Mouse (Mus musculus) B cell, adult (primary cell): ENCODE measurements around the gene Atpif1. TPM values are rescaled to one million over a fixed set of nuclear protein-coding genes. Genes with fewer than 3 reads are reported as not detected.

Source experiments
- total RNA-seq: library from RNA; stranded (reverse); gene quantifications from 4 replicates; pipeline ENCODE4 v1.2.4, GENCODE M21; 2023; ENCODE audit not compliant: inconsistent age

The Atpif1 gene
- 49.7 to 66.6 TPM (median 61.8 TPM) in 4 replicates for total RNA-seq

GRCm38 (mm10) chr4:132532981-132533916 is at the start of gene Atpif1:
Atpif1 (minus strand) TSS chr4:132533659.

DNA sequence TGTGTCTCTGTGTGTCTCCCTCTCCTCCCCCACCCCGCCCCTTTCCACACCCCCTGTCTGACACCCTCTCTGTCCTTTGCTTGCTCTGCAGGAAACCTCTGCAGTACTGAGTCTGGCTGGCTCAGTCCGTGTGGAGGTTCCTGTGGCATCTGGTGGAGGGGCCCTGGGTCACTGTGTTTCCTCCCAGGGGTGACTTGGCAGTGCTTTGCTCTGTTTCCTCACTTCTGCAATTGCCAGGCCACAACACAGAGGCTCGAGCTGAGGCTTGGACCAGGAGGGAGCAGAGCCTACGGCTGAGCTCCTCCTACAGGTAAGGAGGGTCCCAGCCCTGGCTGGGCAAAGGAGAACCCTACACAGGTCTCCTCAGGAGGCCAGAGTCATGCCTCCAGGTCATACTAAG is 30.5 kb upstream of the Atpif1 start, which contains the start of gene Ptafr:
Gene Ptafr, plus strand, starts transcription at position 103 of the 400 bp plus-strand sequence.

GRCm38 (mm10) chr4:132535406-132536121 is 2.1 kb upstream of the Atpif1 start, which contains the start of gene Dnajc8:
Dnajc8 (plus strand) TSS chr4:132535550.

DNA sequence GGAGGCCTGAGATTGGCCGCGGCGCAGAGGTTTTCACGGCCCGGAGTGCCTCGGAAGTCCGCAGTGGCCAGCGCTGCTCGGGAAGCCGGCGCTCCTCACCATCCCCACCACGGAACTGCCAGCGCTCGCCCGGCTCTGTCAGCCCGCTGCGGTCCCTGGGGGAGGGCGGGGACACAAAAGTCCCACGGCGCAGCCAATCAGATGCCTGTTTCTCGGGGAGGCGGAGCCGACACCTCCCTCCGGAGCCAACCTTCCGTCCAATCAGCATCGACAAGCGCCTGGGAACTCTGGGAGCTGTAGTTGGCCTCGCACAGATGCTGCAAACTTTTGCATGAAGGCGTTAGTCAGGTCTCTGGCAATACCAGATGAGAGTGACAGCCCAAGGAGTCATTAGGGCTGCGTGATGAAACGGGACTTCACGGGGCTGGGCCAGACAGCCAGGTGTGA is 23.1 kb downstream of the Atpif1 start, which contains the start of gene Sesn2:
Gene Sesn2, minus strand, starts transcription at position 150 of the 447 bp plus-strand sequence.

Other genes starting within 250 kb of the Atpif1 start
- not detected in 4 replicates for gene Rab42, start 230.3 kb downstream of the Atpif1 start, total RNA-seq
- gene Trnau1ap, start 204.1 kb downstream of the Atpif1 start, total RNA-seq = 33.5 to 46.1 TPM (median 39.3 TPM) in 4 replicates
- 15.2 to 22.8 TPM (median 17.3 TPM) in 4 replicates for gene Rcc1, start 180.1 kb downstream of the Atpif1 start, total RNA-seq
- 25.8 to 31.9 TPM (median 27.9 TPM) in 4 replicates for gene Phactr4, start 111.2 kb downstream of the Atpif1 start, total RNA-seq
- gene Med18, start 69.7 kb downstream of the Atpif1 start, total RNA-seq = 6.0 to 10.6 TPM (median 7.9 TPM) in 4 replicates
- 11.8 to 14.7 TPM (median 13.5 TPM) in 4 replicates for gene Sesn2, start 23.2 kb downstream of the Atpif1 start, total RNA-seq
- 95.0 to 109 TPM (median 108 TPM) in 4 replicates for gene Dnajc8, start 1.9 kb upstream of the Atpif1 start, total RNA-seq
- 1.00 to 1.3 TPM (median 1.2 TPM) in 4 replicates for gene Ptafr, start 30.4 kb upstream of the Atpif1 start, total RNA-seq
- 38.9 to 43.7 TPM (median 41.4 TPM) in 4 replicates for gene Eya3, start 105.3 kb upstream of the Atpif1 start, total RNA-seq
- 1.0 to 1.8 TPM (median 1.4 TPM) in 4 replicates for gene Xkr8, start 198.9 kb upstream of the Atpif1 start, total RNA-seq
- not detected in 4 replicates for gene Smpdl3b, start 223.6 kb upstream of the Atpif1 start, total RNA-seq
- gene Rpa2, start 234.7 kb upstream of the Atpif1 start, total RNA-seq = 44.5 to 47.5 TPM (median 45.6 TPM) in 4 replicates